Mouse (Mus musculus) testis, postnatal 14 days (tissue): Measurements from ENCODE around the gene Oxa1l.

ENCODE experiments used
- DNase-seq: peaks from one replicate; pipeline ENCODE4 v3.0.0; 2021; ENCODE audit warnings: low spot score

The Oxa1l gene

DNA sequence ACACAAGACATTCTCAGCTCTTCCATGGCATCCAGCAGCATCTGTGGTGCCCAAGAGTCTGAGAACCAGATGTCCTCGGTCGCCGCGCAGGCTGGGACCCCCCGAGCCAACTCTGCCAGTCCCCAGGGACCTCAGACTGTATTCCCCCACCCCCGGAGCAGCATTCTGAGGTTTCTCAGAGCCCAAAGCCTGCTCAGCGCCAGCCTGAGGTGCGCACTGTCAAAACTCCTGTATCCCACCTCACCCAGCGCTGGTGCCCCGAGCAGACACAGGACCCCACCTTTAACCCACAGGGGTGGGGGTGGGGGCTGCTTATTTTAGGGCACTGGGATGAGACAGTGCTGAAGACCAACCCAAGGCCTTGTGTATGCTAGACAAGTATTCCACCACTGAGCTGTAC lies 10.8 kb downstream of the Oxa1l start:
- DNase-seq, result no peak

DNA sequence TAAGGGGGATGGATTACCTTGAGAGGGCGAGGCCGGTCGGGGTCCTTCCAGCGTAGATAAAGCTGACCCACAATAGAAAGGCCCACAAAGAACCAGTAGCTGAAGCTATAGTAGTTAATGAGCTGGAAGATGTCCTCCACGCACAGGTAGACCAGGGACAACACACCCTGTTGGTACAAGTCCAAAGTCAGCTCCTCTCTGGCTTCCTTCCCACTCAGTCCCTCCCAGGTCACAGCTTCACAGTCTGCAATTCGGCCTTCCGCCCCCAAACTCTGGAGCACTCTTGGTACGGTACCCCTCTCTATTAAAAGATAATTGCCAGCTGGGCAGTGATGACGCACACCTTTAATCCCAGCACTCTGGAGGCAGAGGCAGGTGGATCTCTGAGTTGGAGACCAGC lies 12.3 kb downstream of the Oxa1l start:
- no peak for DNase-seq

DNA sequence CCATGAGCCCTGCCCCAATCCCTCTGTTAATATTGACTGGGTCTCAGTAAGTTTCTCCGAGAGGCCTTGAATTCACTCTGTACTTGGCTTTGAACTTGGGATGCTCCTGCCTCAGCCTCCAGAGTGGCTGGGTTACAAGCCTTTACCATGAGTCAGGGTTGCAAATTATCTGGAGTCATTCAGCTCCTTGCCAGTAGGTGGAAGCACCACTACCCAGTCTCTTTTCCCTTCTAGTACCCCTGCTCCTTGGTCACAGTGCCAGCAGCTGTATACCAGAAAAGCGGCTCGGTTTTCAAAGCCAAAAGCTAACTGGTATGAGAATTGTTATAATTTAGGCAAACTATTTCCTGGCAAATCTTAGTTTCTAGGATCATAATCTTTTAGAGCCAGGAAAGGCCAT lies 15.3 kb downstream of the Oxa1l start:
- no peak for DNase-seq

DNA sequence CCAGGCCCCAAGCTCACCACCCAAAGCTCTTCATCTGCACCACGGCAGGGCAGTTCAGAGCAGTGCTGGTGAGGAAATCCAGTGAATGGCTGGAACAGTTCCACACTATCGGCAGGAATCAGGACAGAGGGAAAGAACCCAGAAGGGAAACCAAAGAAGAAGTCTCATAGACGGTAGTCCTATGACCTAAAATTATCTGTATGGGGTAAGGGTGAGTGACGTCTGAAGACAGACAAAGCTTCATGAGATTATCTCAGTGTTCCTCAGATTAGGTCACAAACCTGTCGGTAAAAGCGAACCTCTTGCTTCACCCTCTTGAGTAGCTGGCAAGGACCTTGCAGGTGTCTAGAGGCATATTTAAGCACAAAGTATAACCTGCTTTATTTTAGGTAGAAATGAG lies 16.5 kb downstream of the Oxa1l start:
- DNase-seq, result no peak

DNA sequence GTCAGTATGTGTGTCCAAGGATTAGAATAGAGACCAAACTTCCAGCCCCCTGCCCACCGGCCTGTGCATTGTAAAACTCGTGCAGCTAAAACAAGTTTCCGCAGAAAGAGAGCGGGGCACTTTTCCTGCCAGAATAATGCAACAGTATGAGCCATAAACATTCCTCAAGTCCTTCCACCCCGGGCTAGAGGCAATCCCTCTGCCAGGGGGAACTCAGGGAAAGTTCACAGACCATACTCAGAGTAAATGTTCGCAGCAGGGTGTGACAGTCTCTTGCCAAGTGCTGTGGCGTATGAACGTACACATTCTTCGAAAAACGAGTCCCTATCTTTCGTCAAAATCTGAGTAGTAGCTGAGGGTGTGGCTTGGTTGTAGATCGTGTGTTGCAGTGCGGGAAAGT lies 18.9 kb downstream of the Oxa1l start:
- no peak for DNase-seq

DNA sequence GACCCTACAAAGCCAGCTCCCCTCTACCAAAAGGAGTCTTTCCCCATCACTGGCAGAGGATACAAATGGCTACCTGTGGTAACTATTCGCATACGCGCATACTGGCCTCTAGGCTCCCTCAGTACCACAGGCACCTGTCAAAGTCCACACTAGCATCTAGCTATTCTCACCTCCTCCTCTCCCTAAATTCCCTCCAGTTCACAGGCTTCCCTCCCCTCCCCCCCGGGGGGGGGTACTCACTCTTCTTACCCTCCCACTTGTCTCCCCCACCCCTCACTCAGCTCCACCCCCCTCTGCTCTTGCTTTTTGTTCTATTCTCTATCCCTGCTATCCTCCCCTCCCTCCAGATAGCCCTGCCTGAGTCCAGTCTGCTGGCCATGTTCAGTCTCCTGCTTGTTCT lies 20.0 kb downstream of the Oxa1l start:
- DNase-seq, result no peak

DNA sequence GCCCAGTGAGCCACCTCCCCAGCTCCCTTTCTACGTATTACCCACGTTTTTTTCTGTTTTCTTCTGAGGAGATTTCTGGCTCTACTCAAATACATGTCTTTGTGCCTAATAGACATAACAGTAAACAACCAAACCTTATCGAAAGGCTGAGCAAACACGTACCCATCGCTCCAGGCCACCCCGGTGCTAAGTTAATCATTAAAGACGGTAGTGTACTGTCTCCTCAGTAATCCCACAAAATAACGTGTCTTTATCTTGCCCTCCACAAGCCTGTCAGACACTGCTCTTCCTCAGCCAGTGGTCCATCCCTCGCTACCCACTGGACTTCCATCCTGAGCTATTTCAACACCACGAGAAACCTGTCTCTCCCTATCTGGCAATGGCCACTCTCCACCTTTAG lies 21.2 kb downstream of the Oxa1l start:
- no peak for DNase-seq

DNA sequence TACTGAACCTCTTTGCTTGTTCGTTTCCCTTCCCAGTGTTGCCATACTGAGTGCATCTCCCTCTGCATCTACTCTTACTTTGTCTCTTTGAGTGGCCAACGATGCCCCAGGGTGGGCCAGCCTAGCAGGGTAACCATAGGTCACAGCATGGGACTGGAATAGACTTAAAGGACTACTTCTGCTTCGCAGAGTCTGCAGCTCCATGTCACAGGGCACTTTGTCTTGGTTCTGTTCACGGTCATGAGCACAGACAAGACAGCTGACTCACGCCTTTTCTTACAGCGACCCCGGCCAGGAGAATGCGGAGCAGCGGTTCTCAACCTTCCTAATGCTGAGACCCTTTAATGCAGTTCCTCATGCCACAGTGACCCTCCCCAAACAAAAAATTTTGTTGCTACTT lies 22.0 kb downstream of the Oxa1l start:
- DNase-seq, result no peak

DNA sequence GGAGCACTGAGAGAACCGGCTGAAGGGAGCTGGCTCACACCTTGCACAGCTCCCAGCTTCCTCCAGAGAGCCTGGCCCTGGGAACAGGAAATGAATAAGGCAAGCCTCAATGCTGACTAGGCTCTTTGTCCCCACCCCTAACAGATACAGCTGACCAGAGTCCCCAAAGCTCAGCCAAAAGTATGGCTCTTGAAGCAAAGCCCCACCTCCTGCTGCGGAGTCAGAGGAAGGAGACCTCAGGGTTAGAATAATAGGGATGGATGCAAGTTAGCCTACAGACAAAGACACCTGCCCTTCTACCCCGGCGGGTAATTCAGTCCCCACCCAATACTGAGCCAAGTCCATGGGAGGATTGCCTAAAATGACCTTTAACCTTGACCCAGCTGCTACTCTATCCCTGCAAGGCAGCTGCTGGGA lies 22.7 kb downstream of the Oxa1l start:
- no peak for DNase-seq

DNA sequence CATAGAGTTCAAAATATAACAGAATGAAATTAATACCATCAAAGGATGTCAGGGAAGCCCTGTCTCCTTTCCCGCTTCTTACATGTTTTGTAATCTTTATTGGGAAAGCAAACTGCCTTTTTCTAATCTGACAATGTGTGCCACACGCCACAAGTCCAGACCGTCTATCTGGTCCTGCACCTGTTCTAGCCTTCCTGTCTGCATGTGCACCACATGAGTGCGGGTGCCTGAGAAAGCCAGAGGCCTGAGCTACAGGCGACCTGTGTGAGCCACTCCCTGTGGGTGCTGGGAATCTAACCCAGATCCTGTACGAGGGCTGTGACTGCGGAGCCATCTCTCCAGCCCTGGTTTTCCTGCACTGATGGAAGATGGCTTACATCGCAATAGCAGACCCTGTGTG lies 23.8 kb downstream of the Oxa1l start:
- no peak for DNase-seq

DNA sequence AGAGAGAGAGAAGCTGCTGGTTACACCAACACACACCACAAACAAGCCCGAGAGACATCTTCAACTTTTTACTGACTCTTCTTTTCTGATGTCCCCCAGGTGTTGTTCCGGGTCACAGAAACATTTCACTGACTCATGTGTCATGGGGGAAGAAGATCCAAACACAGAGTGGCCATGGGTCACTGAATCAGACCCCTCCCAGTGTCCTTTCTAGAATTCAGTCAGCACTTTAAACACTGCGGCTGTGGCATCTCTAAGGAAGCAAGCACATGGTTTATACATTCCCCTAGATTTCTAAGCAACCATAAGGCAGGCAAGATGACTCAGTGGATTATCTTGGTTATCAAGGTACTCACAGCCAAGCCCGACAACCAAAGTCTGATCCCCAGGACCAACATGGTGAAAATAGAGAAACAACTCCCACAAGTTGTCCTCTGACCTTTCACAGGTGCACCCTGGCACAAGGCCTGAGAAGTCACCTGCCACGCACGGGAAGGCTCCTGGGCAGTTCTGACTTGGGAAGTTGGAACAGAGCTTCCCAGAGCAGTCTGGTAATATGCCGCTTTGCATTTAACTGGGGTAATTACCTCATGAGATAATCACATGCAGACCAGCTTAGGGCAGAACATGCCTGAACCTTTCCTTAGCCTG lies 25.5 kb downstream of the Oxa1l start:
- DNase-seq, result no peak

DNA sequence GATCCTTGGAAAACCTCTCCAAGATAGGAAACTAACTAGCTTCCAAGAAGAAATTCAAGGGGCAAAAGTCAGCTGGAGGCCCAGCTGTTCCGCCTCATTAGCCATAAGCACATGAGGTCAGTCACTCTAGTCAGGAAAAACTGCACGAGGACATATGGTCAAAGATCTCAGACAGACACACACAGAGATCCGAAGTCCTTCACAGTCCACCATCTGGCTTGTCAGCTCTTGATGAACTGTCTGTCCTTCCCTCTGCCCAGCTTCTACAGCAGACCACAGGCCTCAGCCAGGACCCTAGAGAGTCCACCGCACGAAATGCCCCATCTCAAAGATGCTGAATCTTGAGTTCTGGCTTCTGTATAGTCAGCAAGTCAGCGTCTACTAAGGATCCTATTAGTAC lies 26.9 kb downstream of the Oxa1l start:
- DNase-seq, result no peak

DNA sequence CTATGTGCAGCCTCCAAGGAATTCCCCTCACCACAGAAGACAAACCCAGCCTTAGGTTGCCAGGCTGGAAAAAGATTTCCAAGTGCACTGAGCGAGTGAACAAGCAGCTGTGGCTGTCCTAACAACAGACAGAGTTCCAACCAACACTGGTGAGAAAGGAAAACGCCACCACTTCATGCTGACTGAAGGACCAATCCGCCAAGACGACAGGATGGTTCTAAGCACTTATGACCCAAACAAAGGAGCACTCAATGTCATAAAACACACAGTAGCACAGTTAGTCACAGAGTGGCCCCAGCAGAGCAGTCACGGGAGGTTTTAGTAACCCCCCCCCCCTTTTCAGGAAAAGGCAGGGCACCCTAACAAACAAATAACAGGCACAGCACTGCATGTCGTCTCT lies 30.2 kb downstream of the Oxa1l start:
- no peak for DNase-seq

DNA sequence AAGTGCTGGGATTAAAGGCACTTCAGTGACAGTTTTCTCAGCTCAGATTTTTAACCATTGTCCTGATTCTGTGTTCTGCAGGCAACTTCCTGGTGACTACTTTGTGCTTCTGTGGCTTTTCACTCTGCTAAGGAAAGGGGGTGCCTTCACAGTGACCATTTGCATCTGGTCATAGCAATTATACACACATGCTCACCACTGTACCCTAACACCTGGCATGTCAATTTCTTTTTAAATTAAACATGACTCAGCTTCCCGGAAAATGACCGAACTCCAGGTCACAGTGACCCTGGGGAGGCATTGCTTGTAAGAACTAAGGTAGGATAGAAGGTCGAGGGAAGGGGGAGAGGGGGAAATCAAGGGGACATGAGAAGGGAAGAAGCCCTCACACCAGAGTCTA lies 33.2 kb downstream of the Oxa1l start:
- no peak for DNase-seq

DNA sequence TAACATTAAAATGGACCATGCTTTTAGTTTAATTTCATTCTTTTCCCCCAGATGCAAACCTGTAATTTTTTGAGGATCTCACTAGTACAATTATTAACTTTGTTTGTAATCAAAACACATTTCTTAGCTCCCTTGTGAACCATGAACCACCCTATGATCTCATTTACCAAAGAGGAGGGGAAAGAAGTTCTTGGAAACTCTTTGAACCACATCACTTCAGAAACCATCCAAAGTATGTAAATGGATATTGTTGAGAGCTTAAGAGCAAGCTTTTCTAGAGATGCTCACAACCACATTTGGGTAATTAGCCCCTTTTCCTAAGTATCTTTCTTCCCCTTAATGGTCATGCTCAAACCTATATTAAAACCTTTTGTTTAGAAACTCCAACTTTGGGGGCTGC lies 33.7 kb downstream of the Oxa1l start:
- DNase-seq, result no peak

DNA sequence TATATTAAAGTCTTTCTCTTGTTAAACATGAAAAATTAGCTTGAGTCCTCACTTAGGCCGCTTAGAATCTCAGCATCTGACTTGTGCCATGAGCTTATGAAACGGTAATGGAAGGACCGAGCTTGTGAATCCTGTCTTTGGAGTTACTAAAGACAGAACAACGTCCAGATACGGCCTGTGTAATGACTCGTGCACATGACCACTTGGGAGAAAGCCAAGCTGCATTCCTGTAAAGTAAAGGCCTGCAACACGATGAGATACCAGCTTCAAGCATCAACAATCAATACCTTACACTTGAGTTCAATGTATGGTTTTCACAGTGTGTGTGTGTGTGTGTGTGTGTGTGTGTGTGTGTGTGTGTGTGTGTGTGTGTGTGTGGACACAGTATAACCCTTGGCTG lies 36.1 kb downstream of the Oxa1l start:
- no peak for DNase-seq

DNA sequence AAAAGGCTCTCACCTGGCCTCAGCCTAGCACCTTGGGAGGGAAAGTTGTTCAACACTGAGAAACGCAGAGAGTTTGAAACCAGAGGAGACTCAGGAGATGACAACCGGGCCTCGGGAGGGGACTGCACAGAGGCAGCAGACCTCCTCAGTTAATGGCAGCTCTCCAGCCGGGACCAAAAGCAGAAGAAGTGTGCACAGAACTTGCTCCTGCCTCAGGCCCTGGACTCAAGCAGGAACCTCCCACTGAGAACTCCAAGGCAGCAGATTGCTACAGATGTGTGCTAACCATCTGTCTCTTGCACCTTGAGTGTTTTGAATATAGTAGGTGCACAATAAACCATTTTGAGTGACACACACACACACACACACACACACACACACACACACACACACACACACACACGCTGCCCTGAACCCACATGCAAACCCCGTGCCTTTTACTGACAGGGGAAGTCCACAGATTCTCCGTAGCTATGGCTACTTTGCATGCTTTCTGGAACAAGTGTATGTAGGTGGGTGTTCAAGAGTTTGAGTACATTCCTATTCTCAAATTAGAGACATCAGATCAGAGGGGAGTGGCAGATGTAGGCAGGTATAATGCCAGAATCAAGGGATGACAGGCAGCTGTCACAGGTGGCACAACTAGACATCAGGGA lies 37.4 kb downstream of the Oxa1l start:
- DNase-seq, result no peak

DNA sequence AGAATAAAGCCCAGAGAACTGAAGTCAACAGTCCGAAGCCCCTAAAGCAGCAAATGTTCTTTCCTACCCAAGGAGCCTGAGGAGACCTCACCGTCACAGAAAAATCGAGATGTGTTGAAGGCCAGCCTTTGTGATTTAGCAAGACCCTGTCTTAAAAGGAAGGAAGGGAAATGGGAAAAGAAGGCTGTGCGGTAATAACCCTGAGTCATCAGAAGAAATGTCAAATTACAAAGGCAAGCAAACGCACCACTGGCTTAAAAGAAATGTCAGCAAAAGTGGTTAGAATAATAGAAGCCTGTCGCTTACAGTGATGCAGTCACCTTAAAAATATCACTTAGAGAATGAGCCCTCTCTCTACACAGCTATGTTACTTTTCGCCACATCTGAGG lies 37.9 kb downstream of the Oxa1l start:
- no peak for DNase-seq

DNA sequence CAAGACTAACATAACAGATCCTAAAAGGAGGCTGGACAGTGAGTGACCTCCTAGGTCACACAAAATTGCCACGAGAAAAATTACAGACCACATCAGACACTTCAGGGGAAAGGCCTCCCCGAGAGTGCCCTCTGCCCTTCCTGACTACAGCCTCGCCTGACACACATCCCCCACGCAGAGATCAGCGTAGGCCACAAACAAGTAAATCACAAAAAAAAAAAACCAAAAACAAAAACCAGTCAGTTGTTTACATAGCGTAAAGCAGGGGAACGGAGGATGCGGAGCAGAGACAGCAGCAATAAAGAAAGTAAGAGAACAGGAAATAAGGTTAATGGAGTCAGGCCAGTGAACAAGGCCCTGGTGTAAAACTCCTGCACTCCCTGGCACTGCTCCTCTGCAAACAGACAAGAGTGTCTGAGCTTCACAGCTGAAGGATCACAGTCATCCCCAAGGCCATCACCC lies 38.3 kb downstream of the Oxa1l start:
- DNase-seq, result no peak

DNA sequence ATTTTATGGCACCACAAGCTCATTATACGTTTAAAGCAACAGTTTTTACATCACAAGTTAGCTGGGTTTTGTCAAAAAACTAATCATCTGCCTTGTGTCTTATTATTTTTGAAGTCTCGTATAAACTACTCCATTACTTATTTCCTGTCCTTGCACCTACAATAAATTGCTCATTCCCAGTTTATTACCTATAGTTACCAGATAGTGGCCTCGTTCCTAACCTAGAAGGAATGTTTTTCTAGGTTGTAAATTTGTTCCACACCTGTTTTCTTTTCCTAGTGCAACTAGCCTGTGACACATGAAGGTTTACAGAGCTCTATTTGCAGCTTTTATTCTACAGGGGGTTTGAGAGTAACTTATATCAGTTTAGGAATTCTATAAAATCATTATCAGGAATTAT lies 41.1 kb downstream of the Oxa1l start:
- DNase-seq, result no peak

DNA sequence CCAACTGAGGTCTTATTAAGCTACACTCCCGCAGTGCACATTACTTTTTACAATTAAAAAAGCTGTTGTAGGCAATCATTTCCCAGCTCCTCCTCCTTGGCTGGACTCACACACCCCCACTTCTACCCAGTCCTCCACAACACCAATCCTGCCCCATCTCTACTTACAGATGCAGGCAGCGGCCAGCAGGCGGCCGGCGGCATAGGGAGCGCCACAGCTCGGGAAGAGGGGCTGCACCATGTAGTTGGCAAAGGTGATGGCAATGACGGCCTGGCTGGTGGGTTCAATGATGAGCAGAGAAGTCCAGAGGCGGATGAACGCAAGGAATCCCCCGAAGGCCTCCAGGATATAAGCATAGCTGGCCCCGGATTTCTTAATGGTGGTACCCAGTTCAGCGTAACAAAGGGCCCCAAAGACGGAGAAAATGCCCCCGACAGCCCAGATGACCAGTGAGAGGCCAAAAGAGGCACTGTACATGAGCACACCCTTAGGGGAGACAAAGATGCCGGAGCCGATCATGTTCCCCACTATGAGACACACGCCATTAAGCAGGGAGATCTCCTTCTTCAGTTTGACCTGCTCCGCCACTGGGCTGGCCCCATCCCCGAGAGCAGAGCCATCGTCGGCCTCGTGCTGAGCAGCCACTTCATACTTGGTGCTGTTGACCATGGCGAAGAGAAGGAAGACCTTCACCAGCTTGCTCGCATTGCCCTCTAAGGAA lies 47.9 kb downstream of the Oxa1l start:
- DNase-seq, result no peak

DNA sequence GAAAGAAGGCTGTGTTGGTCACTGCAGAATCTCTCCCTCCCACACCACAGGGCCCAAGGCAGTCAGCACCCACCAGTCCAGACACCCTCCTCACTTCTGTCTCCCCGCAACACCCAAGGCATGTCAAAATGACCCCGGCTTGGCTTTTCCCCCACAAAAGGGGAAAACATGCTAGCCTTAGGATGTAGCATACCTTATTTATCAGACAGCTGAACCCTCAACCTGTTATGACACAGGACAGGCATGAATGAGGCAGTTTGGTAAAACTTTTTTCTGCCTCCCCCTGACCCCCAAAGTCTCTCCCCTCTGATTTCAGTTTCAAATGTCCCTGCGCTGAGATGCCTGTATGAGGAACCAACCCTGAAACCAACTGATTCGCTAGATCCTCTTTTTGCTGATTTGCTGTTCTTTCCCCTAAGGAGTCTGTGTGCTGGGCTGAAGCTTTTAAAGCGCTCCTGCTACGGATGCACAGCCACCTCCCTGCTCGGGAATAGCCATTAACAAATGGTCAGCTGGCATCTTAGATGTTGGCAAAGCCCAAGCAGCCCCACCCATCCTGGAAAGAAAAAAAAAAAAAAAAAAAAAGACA lies 48.5 kb downstream of the Oxa1l start:
- no peak for DNase-seq
